Mouse (Mus musculus) liver, embryonic 12.5 days (tissue): Measurements from ENCODE around the gene Hist2h2aa1. TPM values are rescaled to one million over a fixed set of nuclear protein-coding genes. Genes with fewer than 3 reads are reported as not detected.
"Not testable (repeated sequence)": the region's sequence is repeated elsewhere in the genome, so short reads cannot be mapped to it uniquely, and the experiment has no call there.

ENCODE experiments used
- ATAC-seq: fragments of 200-750 bp; cut with Nextera tagmentation; 2 replicates; pipeline ENCODE4 v1.8.0; 2017; ENCODE audit warnings: moderate number of reproducible peaks, mild to moderate bottlenecking, moderate library complexity
- H3K27ac ChIP-seq: fragments of 300-500 bp; sonication (generic); 2 replicates; pipeline ENCODE4 v1.5.1; 2016; ENCODE audit warnings: mild to moderate bottlenecking
- H3K27me3 ChIP-seq: fragments of 300-500 bp; sonication (generic); replicated peaks from 2 replicates; pipeline ENCODE4 v1.6.1; 2016; ENCODE audit warnings: mild to moderate bottlenecking, moderate library complexity
- H3K36me3 ChIP-seq: fragments of 300-500 bp; sonication (generic); 2 replicates; pipeline ENCODE4 v1.6.1; 2016; ENCODE audit warnings: mild to moderate bottlenecking, moderate library complexity
- H3K4me1 ChIP-seq: fragments of 300-500 bp; sonication (generic); 2 replicates; pipeline ENCODE4 v1.6.1; 2016
- H3K4me2 ChIP-seq: fragments of 300-500 bp; sonication (generic); 2 replicates; pipeline ENCODE4 v1.6.1; 2016; ENCODE audit warnings: mild to moderate bottlenecking, moderate library complexity
- H3K4me3 ChIP-seq: fragments of 300-500 bp; sonication (generic); 2 replicates; pipeline ENCODE4 v1.5.1; 2016; ENCODE audit warnings: mild to moderate bottlenecking, moderate library complexity
- H3K9ac ChIP-seq: fragments of 300-500 bp; sonication (generic); 2 replicates; pipeline ENCODE4 v1.6.1; 2016; ENCODE audit warnings: mild to moderate bottlenecking, moderate library complexity
- H3K9me3 ChIP-seq: fragments of 300-500 bp; sonication (generic); replicated peaks from 2 replicates; pipeline ENCODE4 v1.6.1; 2016; ENCODE audit warnings: mild to moderate bottlenecking, moderate library complexity
- WGBS: fragments of 180-500 bp; shearing (Covaris S2); methylation state at CpG from one replicate; pipeline ENCODE4 v1.1.7; 2016; ENCODE audit not compliant: insufficient replicate concordance; 5-methylcytosine and 5-hydroxymethylcytosine counted together
- polyA plus RNA-seq: library from polyadenylated mRNA; unstranded; fragments of >200 nt; fragmentation: Nextera tagmentation; extraction: Ambion mirVana; gene quantifications from 2 replicates; pipeline ENCODE4 v1.2.1, GENCODE M21; 2016

Gene Hist2h2aa1
- polyA plus RNA-seq, 1 experiment from 2014 or later, result 23.9 TPM

GRCm38 (mm10) chr3:96273591-96274465 lies 28.5 kb downstream of the Hist2h2aa1 start:
- ATAC-seq, result no peak
- Histone ChIP-seq H3K27ac (no peak overlapping the region), H3K9ac (peak overlapping the region; percentile 25; the same call in 1 of the 2 replicates), H3K4me1 (peaks cover 26% of the 10 kb centered on the region), H3K9me3 (no peaks in the 10 kb centered on the region), H3K4me3 (no peak overlapping the region), H3K27me3 (no peaks in the 10 kb centered on the region), H3K36me3 (no peaks in the 10 kb centered on the region), H3K4me2 (peak overlapping the region; percentile 0; the same call in 1 of the 2 replicates)
- 46% methylated on average over 17 of the region's 17 CpGs for WGBS

- peak; percentile 65 for ATAC-seq
- WGBS, result 16% methylated on average over 8 of the region's 8 CpGs
Measured at GRCm38 (mm10) chr3:96277428-96277799, 32.1 kb downstream of the Hist2h2aa1 start.

GRCm38 (mm10) chr3:96277800-96278624 lies 32.7 kb downstream of the Hist2h2aa1 start:
- H3K27me3 ChIP-seq, result peaks cover 23% of the 10 kb centered on the region
- H3K27ac ChIP-seq, result peak overlapping the region; percentile 80
- 1% methylated on average over 49 of the region's 49 CpGs for WGBS
- H3K4me1 ChIP-seq, result peaks cover 25% of the 10 kb centered on the region
- peak; percentile 90 for ATAC-seq
- H3K4me2 ChIP-seq, result peak overlapping the region; percentile 92
- H3K9ac ChIP-seq, result peak overlapping the region; percentile 80
- no peaks in the 10 kb centered on the region for H3K36me3 ChIP-seq
- no peaks in the 10 kb centered on the region for H3K9me3 ChIP-seq
- H3K4me3 ChIP-seq, result peak overlapping the region; percentile 64

More at GRCm38 (mm10) chr3:96277428-96277799, 32.1 kb downstream of the Hist2h2aa1 start:
- H3K4me1 ChIP-seq, result peaks cover 25% of the 10 kb centered on the region
- H3K4me3 ChIP-seq, result peak overlapping the region; percentile 64
- H3K9me3 ChIP-seq, result no peaks in the 10 kb centered on the region
- peaks cover 17% of the 10 kb centered on the region; the same call in 1 of the 2 replicates for H3K27me3 ChIP-seq
- peak overlapping the region; percentile 92 for H3K4me2 ChIP-seq
- H3K36me3 ChIP-seq, result no peaks in the 10 kb centered on the region
- H3K9ac ChIP-seq, result peak overlapping the region; percentile 80
- peak overlapping the region; percentile 80 for H3K27ac ChIP-seq

- Histone ChIP-seq H3K9ac (no peak overlapping the region), H3K4me2 (no peak overlapping the region), H3K27me3 (peaks cover 48% of the 10 kb centered on the region), H3K27ac (no peak overlapping the region), H3K9me3 (no peaks in the 10 kb centered on the region), H3K4me3 (no peak overlapping the region), H3K4me1 (peaks cover 25% of the 10 kb centered on the region), H3K36me3 (no peaks in the 10 kb centered on the region)
- 57% methylated on average over 6 of the region's 6 CpGs for WGBS
- ATAC-seq, result no peak
Measured at GRCm38 (mm10) chr3:96280660-96281059, 35.4 kb downstream of the Hist2h2aa1 start.

- peak overlapping the region; percentile 20; the same call in 1 of the 2 replicates for H3K4me2 ChIP-seq
Measured at GRCm38 (mm10) chr3:96284457-96284856, 39.2 kb downstream of the Hist2h2aa1 start.

GRCm38 (mm10) chr3:96287334-96287733 lies 42.0 kb downstream of the Hist2h2aa1 start:
- not testable (repeated sequence) for H3K27ac ChIP-seq, H3K36me3 ChIP-seq, ATAC-seq, H3K9ac ChIP-seq, H3K9me3 ChIP-seq, H3K4me2 ChIP-seq, H3K4me1 ChIP-seq, H3K4me3 ChIP-seq
- peaks cover 47% of the 10 kb centered on the region for H3K27me3 ChIP-seq
- WGBS, result 80% methylated on average over 11 of the region's 11 CpGs

More at GRCm38 (mm10) chr3:96284457-96284856, 39.2 kb downstream of the Hist2h2aa1 start:
- H3K4me3 ChIP-seq, result no peak overlapping the region
- ATAC-seq, result no peak
- no peaks in the 10 kb centered on the region; the same call in 1 of the 2 replicates for H3K9me3 ChIP-seq
- no peaks in the 10 kb centered on the region for H3K36me3 ChIP-seq
- 25% methylated on average over 4 of the region's 4 CpGs for WGBS
- peaks cover 59% of the 10 kb centered on the region for H3K27me3 ChIP-seq
- peaks cover 6% of the 10 kb centered on the region; the same call in 1 of the 2 replicates for H3K4me1 ChIP-seq
- H3K27ac ChIP-seq, result no peak overlapping the region
- H3K9ac ChIP-seq, result no peak overlapping the region

GRCm38 (mm10) chr3:96289201-96289600 lies 43.9 kb downstream of the Hist2h2aa1 start:
- Histone ChIP-seq H3K27me3 (peaks cover 33% of the 10 kb centered on the region), H3K36me3 (no peaks in the 10 kb centered on the region), H3K9ac (no peak overlapping the region), H3K4me1 (no peaks in the 10 kb centered on the region), H3K4me2 (no peak overlapping the region), H3K4me3 (no peak overlapping the region), H3K9me3 (no peaks in the 10 kb centered on the region; the same call in 1 of the 2 replicates), H3K27ac (no peak overlapping the region)
- no peak for ATAC-seq
- 57% methylated on average over 3 of the region's 3 CpGs for WGBS

- H3K4me2 ChIP-seq, H3K9ac ChIP-seq, H3K9me3 ChIP-seq, ATAC-seq, H3K27ac ChIP-seq, H3K4me3 ChIP-seq, H3K4me1 ChIP-seq, H3K36me3 ChIP-seq: not testable (repeated sequence)
- WGBS, result 82% methylated on average over 3 of the region's 3 CpGs
- peaks cover 19% of the 10 kb centered on the region for H3K27me3 ChIP-seq
Measured at GRCm38 (mm10) chr3:96290727-96291126, 45.4 kb downstream of the Hist2h2aa1 start.

- H3K4me1 ChIP-seq, result no peaks in the 10 kb centered on the region
- 60% methylated on average over 6 of the region's 6 CpGs for WGBS
- H3K36me3 ChIP-seq, result no peaks in the 10 kb centered on the region
- H3K4me3 ChIP-seq, result no peak overlapping the region
- no peaks in the 10 kb centered on the region for H3K9me3 ChIP-seq
- no peak overlapping the region; the same call in 1 of the 2 replicates for H3K4me2 ChIP-seq
- H3K27ac ChIP-seq, result no peak overlapping the region
- no peak for ATAC-seq
- peaks cover 8% of the 10 kb centered on the region; the same call in 1 of the 2 replicates for H3K27me3 ChIP-seq
- H3K9ac ChIP-seq, result no peak overlapping the region
Measured at GRCm38 (mm10) chr3:96292641-96293040, 47.3 kb downstream of the Hist2h2aa1 start.

- WGBS, result 26% methylated on average over 5 of the region's 5 CpGs
- Histone ChIP-seq H3K27ac (0 out of 2 replicates have a peak overlapping the region, but pooled peaks have one; percentile 31), H3K9me3 (no peaks in the 10 kb centered on the region), H3K4me2 (no peak overlapping the region), H3K9ac (no peak overlapping the region), H3K36me3 (no peaks in the 10 kb centered on the region), H3K4me1 (no peaks in the 10 kb centered on the region), H3K4me3 (no peak overlapping the region), H3K27me3 (peaks cover 8% of the 10 kb centered on the region; the same call in 1 of the 2 replicates)
- no peak for ATAC-seq
Measured at GRCm38 (mm10) chr3:96293368-96293767, 48.1 kb downstream of the Hist2h2aa1 start.

GRCm38 (mm10) chr3:96293787-96294186 lies 48.5 kb downstream of the Hist2h2aa1 start, which contains the start of gene Fcgr1:
Gene Fcgr1, minus strand, starts transcription at chr3:96293969.
- Histone ChIP-seq H3K36me3 (no peaks in the 10 kb centered on the region), H3K4me3 (no peak within 1 kb of the TSS), H3K27me3 (peaks cover 8% of the 10 kb centered on the region; the same call in 1 of the 2 replicates), H3K9ac (no peak within 1 kb of the TSS), H3K4me1 (no peaks in the 10 kb centered on the region), H3K9me3 (no peaks in the 10 kb centered on the region), H3K4me2 (no peak within 1 kb of the TSS; the same call in 1 of the 2 replicates), H3K27ac (0 out of 2 replicates have a peak within 1 kb of the TSS, but pooled peaks have one; percentile 31)
- ATAC-seq, result no peak
- WGBS, result 29% methylated on average over 4 of the region's 4 CpGs
